Mouse (Mus musculus): ENCODE data around the gene Fam193a. TPM values are rescaled to one million over a fixed set of nuclear protein-coding genes. Genes with fewer than 3 reads are reported as not detected.
A peak's percentile ranks its signal among the peaks of the same experiment; 100 is the strongest.

The Fam193a gene
- polyA plus RNA-seq, 1 experiment = 37.6 TPM

DNA sequence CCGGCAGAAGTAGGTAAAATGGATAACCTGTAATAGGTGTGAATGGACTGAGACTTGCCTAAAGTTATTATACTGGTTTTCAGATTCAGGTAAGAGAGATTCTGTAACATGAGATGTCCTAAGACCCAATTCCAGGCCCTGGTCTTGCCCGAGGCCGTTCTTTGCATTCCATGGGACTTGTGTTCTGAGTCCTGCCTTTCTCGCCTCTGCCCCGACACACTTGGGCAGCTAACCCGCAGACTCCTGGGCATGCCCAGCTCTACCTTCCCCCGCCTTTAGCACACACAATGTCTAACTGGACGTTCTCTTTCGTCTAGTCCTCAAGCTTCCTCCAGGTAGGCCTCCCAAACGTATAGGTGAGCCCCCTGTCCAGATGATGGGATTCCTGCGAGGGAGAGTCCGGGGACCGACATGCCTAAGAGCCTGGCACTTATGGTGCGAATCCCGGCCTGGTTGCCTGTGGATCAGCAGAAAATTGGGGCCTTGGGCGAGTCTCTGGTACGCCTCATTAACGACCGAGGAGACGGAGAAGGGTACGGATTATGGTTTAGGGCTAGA, 34.1 kb upstream of the Fam193a start:
- H3K4me3 ChIP-seq (ENCODE audit: extremely low read depth, insufficient read depth, insufficient read length) = peak overlapping the region; percentile 87
- H3K27ac ChIP-seq (ENCODE audit: insufficient read depth, low read length) = peak overlapping the region; percentile 94
- DNase-seq (ENCODE audit: low read depth in 1 of 2, low spot score in 2 of 2) = no peak
- peaks cover 2% of the 10 kb centered on the region for H3K4me1 ChIP-seq (ENCODE audit: control insufficient read depth, insufficient read depth, insufficient read length)
- H3K36me3 ChIP-seq (ENCODE audit: control insufficient read depth, insufficient read depth, low read length) = no peaks in the 10 kb centered on the region
- no peak for TF ChIP-seq CTCF (IDR thresholded peaks at IDR 0.05; ENCODE audit: extremely low read depth, insufficient read depth, insufficient read length, insufficient replicate concordance)
- no peak for TF ChIP-seq POLR2A (IDR thresholded peaks at IDR 0.05; ENCODE audit: low read depth, low read length)
- H3K27me3 ChIP-seq (ENCODE audit: control insufficient read depth, insufficient read depth, low read length) = no peaks in the 10 kb centered on the region
- 2% methylated on average over 21 of the region's 21 CpGs for WGBS

DNA sequence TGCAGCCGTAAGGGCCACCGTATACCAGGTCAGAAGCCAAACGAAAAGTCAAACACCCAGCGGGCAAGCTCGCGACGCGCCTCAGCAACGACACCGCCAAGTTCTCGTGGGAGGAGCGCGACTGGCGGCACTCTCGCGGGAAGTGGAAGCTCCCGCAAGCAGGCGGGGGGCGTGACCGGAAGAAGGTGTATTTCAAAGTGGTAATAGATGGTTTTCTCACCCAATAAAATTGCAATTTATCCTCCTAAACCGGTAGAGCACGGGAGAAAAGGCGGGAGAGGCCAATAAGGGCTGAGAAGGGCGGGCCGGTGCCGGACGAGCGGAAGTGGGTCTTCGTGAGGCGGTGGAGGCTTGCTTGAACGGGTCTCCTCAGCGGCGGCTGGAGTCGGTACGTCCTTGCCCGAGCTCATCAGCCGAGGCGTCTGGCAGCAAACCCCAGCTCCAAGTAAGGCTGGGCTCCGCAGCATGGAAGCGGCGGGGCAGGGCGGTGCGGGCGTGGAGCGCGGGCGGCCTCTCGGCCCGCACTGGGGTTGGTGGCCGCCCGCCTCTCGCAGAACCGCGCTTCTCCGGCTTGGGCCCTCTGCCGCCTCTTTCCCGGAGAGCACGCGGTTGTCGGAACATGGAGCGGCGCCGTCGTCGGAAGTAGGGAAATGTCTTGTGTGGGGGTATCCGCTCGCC, 33.5 kb upstream of the Fam193a start, which contains the start of gene Rnf4:
Gene Rnf4 (plus strand): TSS at position 193 of the 678 bp plus-strand sequence.
- DNase-seq (ENCODE audit: low read depth in 1 of 2, low spot score in 2 of 2) = peak; percentile 96 to 99
- Histone ChIP-seq H3K27me3 (ENCODE audit: control insufficient read depth, insufficient read depth, low read length) (no peaks in the 10 kb centered on the region), H3K36me3 (ENCODE audit: control insufficient read depth, insufficient read depth, low read length) (no peaks in the 10 kb centered on the region), H3K4me3 (ENCODE audit: extremely low read depth, insufficient read depth, insufficient read length) (peak within 1 kb of the TSS; percentile 96), H3K27ac (ENCODE audit: insufficient read depth, low read length) (peak within 1 kb of the TSS; percentile 94), H3K4me1 (ENCODE audit: control insufficient read depth, insufficient read depth, insufficient read length) (peaks cover 4% of the 10 kb centered on the region)
- under 1% methylated on average over 57 of the region's 67 CpGs for WGBS
- TF ChIP-seq CTCF (IDR thresholded peaks at IDR 0.05; ENCODE audit: extremely low read depth, insufficient read depth, insufficient read length, insufficient replicate concordance) = no peak
- peak; percentile 74 for TF ChIP-seq POLR2A (IDR thresholded peaks at IDR 0.05; ENCODE audit: low read depth, low read length)

DNA sequence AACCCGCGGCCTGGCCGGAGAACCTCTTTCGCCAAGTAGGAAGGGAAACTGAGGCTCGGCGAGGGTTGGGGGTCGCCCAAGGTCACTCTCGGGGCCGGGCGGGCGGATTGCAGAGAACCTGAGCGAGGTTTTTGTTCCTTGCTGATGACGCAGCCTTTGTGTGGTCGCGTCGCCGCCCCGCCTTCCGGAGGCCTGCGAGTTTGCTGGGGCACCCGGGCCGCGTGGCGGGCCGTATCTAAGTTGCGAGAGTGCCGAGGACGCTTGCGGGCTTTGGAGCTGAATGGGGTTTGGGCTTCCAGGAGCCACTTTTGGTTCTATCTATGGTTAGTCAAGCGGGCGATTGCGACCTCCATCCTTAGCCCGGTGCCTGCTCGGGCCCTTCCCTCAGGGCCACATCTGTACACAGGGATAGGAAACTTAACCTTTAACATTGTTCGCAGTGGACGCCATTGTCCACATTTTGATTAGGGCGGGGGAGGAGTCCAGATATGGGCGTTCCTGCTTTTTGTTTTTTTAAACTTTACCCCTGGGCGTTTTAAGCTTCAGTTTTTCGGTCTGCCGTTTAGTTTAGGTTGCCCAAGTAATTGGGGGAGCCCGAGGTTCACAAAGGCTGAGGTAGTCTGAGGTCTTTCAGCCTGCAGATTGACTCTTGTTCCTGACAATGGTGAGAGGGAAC, 32.8 kb upstream of the Fam193a start:
- peak overlapping the region; percentile 96 for H3K4me3 ChIP-seq (ENCODE audit: extremely low read depth, insufficient read depth, insufficient read length)
- no peaks in the 10 kb centered on the region for H3K27me3 ChIP-seq (ENCODE audit: control insufficient read depth, insufficient read depth, low read length)
- under 1% methylated on average over 42 of the region's 42 CpGs for WGBS
- TF ChIP-seq POLR2A (IDR thresholded peaks at IDR 0.05; ENCODE audit: low read depth, low read length) (no peak; the same call in 1 of the 2 replicates), CTCF (IDR thresholded peaks at IDR 0.05; ENCODE audit: extremely low read depth, insufficient read depth, insufficient read length, insufficient replicate concordance) (no peak)
- H3K4me1 ChIP-seq (ENCODE audit: control insufficient read depth, insufficient read depth, insufficient read length) = peaks cover 4% of the 10 kb centered on the region
- peak; percentile 49 for DNase-seq (ENCODE audit: low read depth in 1 of 2, low spot score in 2 of 2)
- H3K27ac ChIP-seq (ENCODE audit: insufficient read depth, low read length) = peak overlapping the region; percentile 94
- no peaks in the 10 kb centered on the region for H3K36me3 ChIP-seq (ENCODE audit: control insufficient read depth, insufficient read depth, low read length)

DNA sequence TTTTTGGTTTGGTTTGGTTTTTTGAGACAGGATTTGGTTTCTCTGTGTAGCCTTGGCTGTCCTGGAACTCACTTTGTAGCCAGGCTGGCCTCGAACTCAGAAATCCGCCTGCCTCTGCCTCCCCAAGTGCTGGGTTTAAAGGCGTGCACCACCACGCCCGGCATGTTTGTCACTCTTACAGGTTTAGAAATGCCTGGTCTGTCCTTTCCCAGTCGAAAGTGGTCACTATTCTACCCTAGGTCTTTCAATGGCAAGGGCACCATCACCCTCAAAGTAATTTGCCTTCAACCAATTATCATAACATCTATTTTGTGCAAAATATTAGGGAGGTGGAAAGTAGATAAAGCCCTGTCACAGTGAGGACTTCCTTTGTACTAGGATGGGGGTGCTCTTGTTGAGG, 29.5 kb upstream of the Fam193a start:
- no peak for DNase-seq (ENCODE audit: low read depth in 1 of 2, low spot score in 2 of 2)
- no peak overlapping the region for H3K27ac ChIP-seq (ENCODE audit: insufficient read depth, low read length)
- 90% methylated on average over 6 of the region's 6 CpGs for WGBS
- H3K4me1 ChIP-seq (ENCODE audit: control insufficient read depth, insufficient read depth, insufficient read length) = peaks cover 4% of the 10 kb centered on the region
- TF ChIP-seq POLR2A (IDR thresholded peaks at IDR 0.05; ENCODE audit: low read depth, low read length) (no peak), CTCF (IDR thresholded peaks at IDR 0.05; ENCODE audit: extremely low read depth, insufficient read depth, insufficient read length, insufficient replicate concordance) (no peak)
- peaks cover 8% of the 10 kb centered on the region for H3K36me3 ChIP-seq (ENCODE audit: control insufficient read depth, insufficient read depth, low read length)
- no peak overlapping the region for H3K4me3 ChIP-seq (ENCODE audit: extremely low read depth, insufficient read depth, insufficient read length)
- H3K27me3 ChIP-seq (ENCODE audit: control insufficient read depth, insufficient read depth, low read length) = no peaks in the 10 kb centered on the region

DNA sequence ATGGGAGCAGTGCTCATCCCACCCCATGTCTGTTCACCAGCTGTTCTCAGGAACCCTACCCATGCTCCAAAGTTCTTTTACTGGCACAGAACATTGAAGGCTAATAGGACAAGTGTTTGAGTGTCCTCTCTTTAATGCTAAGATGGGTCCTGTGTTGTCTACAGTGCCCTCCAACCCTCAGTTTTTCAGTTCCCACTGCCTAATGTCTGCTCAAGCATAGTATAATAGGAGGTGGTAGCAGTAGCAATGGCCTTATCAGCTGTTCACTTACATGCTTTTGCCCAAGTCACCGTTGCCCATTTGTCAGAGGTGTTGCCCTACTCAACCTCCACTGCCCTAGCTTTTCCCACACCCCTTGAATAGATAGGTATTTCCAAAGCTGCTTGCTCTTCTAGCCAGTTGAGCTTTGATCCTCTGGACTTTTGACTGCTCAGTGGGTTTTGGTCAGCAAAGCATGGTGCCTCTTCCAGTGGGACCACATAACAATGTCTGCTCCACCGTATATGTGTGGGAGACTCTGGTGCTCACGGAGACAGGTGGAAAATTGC, 17.6 kb upstream of the Fam193a start:
- H3K4me3 ChIP-seq (ENCODE audit: extremely low read depth, insufficient read depth, insufficient read length) = no peak overlapping the region
- WGBS = 97% methylated on average over 3 of the region's 3 CpGs
- TF ChIP-seq POLR2A (IDR thresholded peaks at IDR 0.05; ENCODE audit: low read depth, low read length) = no peak
- TF ChIP-seq CTCF (IDR thresholded peaks at IDR 0.05; ENCODE audit: extremely low read depth, insufficient read depth, insufficient read length, insufficient replicate concordance) = no peak
- no peak overlapping the region for H3K27ac ChIP-seq (ENCODE audit: insufficient read depth, low read length)
- no peaks in the 10 kb centered on the region for H3K27me3 ChIP-seq (ENCODE audit: control insufficient read depth, insufficient read depth, low read length)
- H3K4me1 ChIP-seq (ENCODE audit: control insufficient read depth, insufficient read depth, insufficient read length) = no peaks in the 10 kb centered on the region
- peaks cover 47% of the 10 kb centered on the region for H3K36me3 ChIP-seq (ENCODE audit: control insufficient read depth, insufficient read depth, low read length)
- no peak for DNase-seq (ENCODE audit: low read depth in 1 of 2, low spot score in 2 of 2)

DNA sequence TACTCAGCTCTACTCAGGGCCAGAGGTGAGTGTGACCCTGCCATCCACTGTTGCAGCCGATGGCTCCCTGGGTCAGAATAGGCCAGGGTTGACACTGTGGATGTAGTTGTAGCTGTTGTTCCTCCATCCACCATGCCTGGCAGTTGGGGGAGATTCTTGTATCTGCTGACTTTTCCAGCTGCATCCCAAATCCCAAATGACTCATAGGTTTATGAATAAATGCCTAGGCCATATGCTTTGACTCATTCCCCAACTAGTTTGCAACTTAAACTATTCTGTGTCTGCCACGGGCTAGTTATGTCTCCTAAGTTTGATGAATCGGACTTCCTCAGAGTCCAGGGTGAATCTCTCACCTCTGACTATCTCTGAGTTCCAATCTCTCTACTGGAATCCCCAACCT, 9.5 kb upstream of the Fam193a start:
- Histone ChIP-seq H3K27ac (ENCODE audit: insufficient read depth, low read length) (no peak overlapping the region), H3K36me3 (ENCODE audit: control insufficient read depth, insufficient read depth, low read length) (peaks cover 5% of the 10 kb centered on the region), H3K4me1 (ENCODE audit: control insufficient read depth, insufficient read depth, insufficient read length) (no peaks in the 10 kb centered on the region), H3K4me3 (ENCODE audit: extremely low read depth, insufficient read depth, insufficient read length) (no peak overlapping the region), H3K27me3 (ENCODE audit: control insufficient read depth, insufficient read depth, low read length) (no peaks in the 10 kb centered on the region)
- WGBS = 92% methylated on average over 3 of the region's 3 CpGs
- no peak for TF ChIP-seq CTCF (IDR thresholded peaks at IDR 0.05; ENCODE audit: extremely low read depth, insufficient read depth, insufficient read length, insufficient replicate concordance)
- TF ChIP-seq POLR2A (IDR thresholded peaks at IDR 0.05; ENCODE audit: low read depth, low read length) = no peak
- DNase-seq (ENCODE audit: low read depth in 1 of 2, low spot score in 2 of 2) = no peak

Data from spleen, adult 2 months (tissue).